Mouse (Mus musculus) liver, embryonic 15.5 days (tissue): ENCODE results near the gene AC134908.4. TPM values are rescaled to one million over a fixed set of nuclear protein-coding genes. Genes with fewer than 3 reads are reported as not detected.
A peak's percentile ranks its signal among the peaks of the same experiment; 100 is the strongest.
"Not testable (repeated sequence)": the region's sequence is repeated elsewhere in the genome, so short reads cannot be mapped to it uniquely, and the experiment has no call there.

Experiments used
- ATAC-seq: fragments of 200-750 bp; cut with Nextera tagmentation; 2 replicates; pipeline ENCODE4 v1.8.0; 2017; ENCODE audit warnings: moderate number of reproducible peaks, mild to moderate bottlenecking, moderate library complexity; ENCODE audit not compliant: insufficient read depth
- H3K27ac ChIP-seq: fragments of 300-500 bp; sonication (generic); replicated peaks from 2 replicates; pipeline ENCODE4 v1.5.1; 2015; ENCODE audit warnings: mild to moderate bottlenecking, inconsistent platforms
- H3K27me3 ChIP-seq: fragments of 300-500 bp; sonication (generic); 2 replicates; pipeline ENCODE4 v1.6.1; 2015; ENCODE audit warnings: mild to moderate bottlenecking, inconsistent platforms
- H3K36me3 ChIP-seq: fragments of 300-500 bp; sonication (generic); replicated peaks from 2 replicates; pipeline ENCODE4 v1.6.1; 2015; ENCODE audit warnings: moderate library complexity, mild to moderate bottlenecking, inconsistent platforms
- H3K4me1 ChIP-seq: fragments of 300-500 bp; sonication (generic); replicated peaks from 2 replicates; pipeline ENCODE4 v1.6.1; 2015; ENCODE audit warnings: inconsistent platforms
- H3K4me2 ChIP-seq: fragments of 300-500 bp; sonication (generic); 2 replicates; pipeline ENCODE4 v1.6.1; 2015; ENCODE audit warnings: moderate library complexity, mild to moderate bottlenecking, inconsistent platforms
- H3K4me3 ChIP-seq: fragments of 300-500 bp; sonication (generic); replicated peaks from 2 replicates; pipeline ENCODE4 v1.5.1; 2015; ENCODE audit warnings: mild to moderate bottlenecking, inconsistent platforms
- H3K9ac ChIP-seq: fragments of 300-500 bp; sonication (generic); 2 replicates; pipeline ENCODE4 v1.6.1; 2015; ENCODE audit warnings: moderate library complexity, mild to moderate bottlenecking, inconsistent platforms
- H3K9me3 ChIP-seq: fragments of 300-500 bp; sonication (generic); replicated peaks from 2 replicates; pipeline ENCODE4 v1.6.1; 2016; ENCODE audit warnings: inconsistent platforms
- WGBS: fragments of 180-500 bp; shearing (Covaris S2); methylation state at CpG from one replicate; pipeline ENCODE4 v1.1.7; 2015; ENCODE audit warnings: mixed read lengths; ENCODE audit not compliant: insufficient replicate concordance; 5-methylcytosine and 5-hydroxymethylcytosine counted together
- polyA plus RNA-seq: library from polyadenylated mRNA; unstranded; fragments of >200 nt; fragmentation: Nextera tagmentation; extraction: Ambion mirVana; gene quantifications from 2 replicates; pipeline ENCODE4 v1.2.1, GENCODE M21; 2015

Gene AC134908.4
- polyA plus RNA-seq, 1 experiment from 2014 or later = not detected

DNA sequence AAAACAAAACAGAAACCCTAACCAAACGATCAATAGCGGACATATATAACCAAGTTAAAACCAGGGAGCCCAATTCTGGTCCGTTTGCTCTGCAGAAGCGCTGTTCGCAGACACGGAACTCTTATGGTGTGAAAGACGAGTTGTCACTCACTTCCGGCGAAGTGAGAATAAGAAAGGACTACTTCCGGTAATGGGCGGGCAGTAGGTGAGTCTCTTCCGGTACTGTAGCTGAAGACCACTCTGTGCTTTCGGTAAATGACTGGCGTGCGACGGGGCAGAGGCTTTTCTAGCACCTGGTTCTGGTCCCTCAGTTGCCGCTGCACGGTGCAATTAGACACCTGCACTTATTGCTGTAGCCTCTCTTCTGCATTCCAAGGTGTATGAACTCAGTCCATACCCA lies 28.0 kb upstream of the AC134908.4 start, which contains the start of gene Wdr24:
TSS of gene Wdr24 (plus strand) at position 176 of the 400 bp plus-strand sequence.
- Histone ChIP-seq H3K36me3 (peaks cover 28% of the 10 kb centered on the region), H3K4me3 (peak within 1 kb of the TSS; percentile 79), H3K4me1 (peaks cover 39% of the 10 kb centered on the region), H3K9me3 (no peaks in the 10 kb centered on the region), H3K27me3 (peaks cover 43% of the 10 kb centered on the region), H3K9ac (peak within 1 kb of the TSS; percentile 74), H3K27ac (peak within 1 kb of the TSS; percentile 82), H3K4me2 (peak within 1 kb of the TSS; percentile 75)
- ATAC-seq = peak; percentile 56; the same call in 1 of the 2 replicates
- under 1% methylated on average over 18 of the region's 18 CpGs for WGBS

DNA sequence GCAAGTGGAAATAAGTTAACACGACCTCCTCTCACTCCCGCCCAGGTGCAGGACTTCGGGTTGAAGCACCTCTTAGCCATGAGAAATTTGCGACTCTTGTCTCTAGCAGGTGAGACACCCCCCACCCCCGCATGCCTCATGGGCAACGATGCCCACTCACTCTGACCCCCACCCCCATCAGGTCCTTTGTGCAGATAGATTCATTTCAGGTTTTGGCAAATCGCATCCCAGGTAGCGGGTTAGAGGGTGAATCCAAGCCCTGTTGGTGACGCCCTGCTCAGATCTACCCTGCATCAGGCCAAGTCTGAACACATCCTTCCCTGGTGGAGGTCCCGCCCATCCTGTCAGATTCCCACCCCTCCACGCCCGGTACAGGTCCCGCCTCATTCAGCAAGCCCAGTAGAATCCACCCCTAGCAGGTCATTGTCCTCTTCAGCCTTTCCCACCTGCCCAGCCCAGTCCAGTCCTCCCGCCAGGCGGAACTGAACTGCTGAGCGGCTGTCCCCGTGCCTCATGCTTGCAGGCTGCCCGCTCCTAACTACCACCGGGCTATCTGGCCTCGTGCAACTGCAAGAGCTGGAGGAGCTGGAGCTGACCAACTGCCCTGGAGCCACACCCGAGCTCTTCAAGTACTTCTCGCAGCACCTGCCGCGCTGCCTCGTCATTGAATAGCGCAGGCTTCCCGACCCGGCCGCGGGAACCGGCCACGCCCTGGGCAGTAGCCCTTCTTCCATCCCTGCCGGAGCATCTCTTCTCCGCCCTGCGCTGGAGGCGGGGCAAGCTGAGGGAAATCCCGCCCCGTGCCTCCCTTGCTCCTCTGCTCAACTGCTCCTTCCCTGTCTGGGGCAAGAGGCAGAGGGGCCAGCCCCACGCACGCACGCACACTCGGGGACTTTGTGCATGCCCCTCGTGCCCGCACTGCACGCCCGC lies 23.7 kb upstream of the AC134908.4 start:
- Histone ChIP-seq H3K36me3 (no peaks in the 10 kb centered on the region), H3K27ac (no peak overlapping the region), H3K9ac (no peak overlapping the region), H3K27me3 (peaks cover 83% of the 10 kb centered on the region), H3K4me2 (peak overlapping the region; percentile 39), H3K4me3 (peak overlapping the region; percentile 17), H3K4me1 (peaks cover 19% of the 10 kb centered on the region), H3K9me3 (no peaks in the 10 kb centered on the region)
- WGBS = 6% methylated on average over 46 of the region's 46 CpGs
- ATAC-seq = peak; percentile 48; the same call in 1 of the 2 replicates

DNA sequence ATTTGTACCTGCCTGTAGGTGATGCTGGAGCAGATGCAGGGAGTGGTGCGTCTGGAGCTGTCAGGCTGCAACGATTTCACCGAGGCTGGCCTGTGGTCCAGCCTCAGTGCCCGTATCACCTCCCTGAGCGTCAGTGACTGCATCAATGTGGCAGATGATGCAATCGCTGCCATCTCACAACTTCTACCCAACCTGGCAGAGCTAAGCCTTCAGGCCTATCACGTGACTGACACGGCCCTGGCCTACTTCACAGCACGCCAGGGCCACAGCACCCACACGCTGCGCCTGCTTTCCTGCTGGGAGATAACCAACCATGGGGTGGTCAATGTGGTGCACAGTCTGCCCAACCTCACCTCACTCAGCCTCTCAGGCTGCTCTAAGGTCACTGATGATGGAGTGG lies 22.2 kb upstream of the AC134908.4 start:
- 59% methylated on average over 11 of the region's 11 CpGs for WGBS
- Histone ChIP-seq H3K27me3 (peaks cover 94% of the 10 kb centered on the region), H3K4me1 (peaks cover 10% of the 10 kb centered on the region), H3K36me3 (no peaks in the 10 kb centered on the region), H3K4me3 (no peak overlapping the region), H3K4me2 (no peak overlapping the region), H3K9me3 (no peaks in the 10 kb centered on the region), H3K9ac (no peak overlapping the region), H3K27ac (no peak overlapping the region)
- no peak for ATAC-seq

DNA sequence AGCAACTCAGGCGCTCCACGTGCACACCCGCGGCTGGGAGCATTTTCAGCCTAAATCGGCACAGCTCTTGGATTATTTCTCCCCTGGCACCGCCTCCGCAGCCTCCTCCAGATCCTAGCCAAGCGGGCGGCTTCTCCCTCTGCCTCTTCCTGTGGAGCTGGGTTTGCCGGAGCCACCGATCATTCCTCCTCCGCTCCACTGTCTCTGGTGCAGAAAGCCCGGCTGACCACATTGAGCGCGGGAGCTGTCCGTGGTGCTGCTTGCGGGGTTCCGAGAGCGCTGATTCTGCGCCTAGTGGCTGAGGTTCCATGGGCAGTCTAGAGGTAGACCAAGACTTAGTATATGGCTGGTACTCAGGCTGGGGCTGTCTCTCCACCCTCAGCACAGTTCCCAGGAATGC lies 18.0 kb upstream of the AC134908.4 start:
- Histone ChIP-seq H3K4me3 (no peak overlapping the region), H3K27me3 (peaks cover 96% of the 10 kb centered on the region)
- 3% methylated on average over 20 of the region's 20 CpGs for WGBS

DNA sequence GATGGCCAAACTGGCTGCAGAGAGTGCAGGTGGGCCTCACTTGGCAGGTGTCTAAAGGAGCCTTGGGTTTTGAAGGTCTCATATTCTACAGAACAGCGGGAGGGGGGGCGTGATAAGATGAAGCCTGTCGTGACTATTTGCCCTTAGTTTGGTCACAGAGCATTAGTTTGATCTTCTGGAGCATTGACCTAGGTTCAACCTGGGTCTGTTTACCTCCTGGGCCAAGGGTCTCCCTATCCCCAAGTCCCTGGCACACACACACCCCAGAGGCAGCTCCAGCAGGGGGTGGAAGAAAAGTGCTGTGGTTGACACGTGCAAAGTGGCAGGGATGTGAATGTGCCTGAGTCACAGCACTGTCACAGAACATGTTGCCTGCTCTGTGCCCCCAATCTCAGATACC lies 15.4 kb upstream of the AC134908.4 start:
- peaks cover 95% of the 10 kb centered on the region for H3K27me3 ChIP-seq
- ATAC-seq = no peak
- WGBS = 45% methylated on average over 4 of the region's 4 CpGs

More for the DNA sequence above, 18.0 kb upstream of the AC134908.4 start:
- no peaks in the 10 kb centered on the region for H3K9me3 ChIP-seq
- H3K9ac ChIP-seq = no peak overlapping the region
- no peak overlapping the region for H3K4me2 ChIP-seq
- ATAC-seq = no peak
- H3K27ac ChIP-seq = no peak overlapping the region
- H3K36me3 ChIP-seq = no peaks in the 10 kb centered on the region
- H3K4me1 ChIP-seq = peaks cover 12% of the 10 kb centered on the region

DNA sequence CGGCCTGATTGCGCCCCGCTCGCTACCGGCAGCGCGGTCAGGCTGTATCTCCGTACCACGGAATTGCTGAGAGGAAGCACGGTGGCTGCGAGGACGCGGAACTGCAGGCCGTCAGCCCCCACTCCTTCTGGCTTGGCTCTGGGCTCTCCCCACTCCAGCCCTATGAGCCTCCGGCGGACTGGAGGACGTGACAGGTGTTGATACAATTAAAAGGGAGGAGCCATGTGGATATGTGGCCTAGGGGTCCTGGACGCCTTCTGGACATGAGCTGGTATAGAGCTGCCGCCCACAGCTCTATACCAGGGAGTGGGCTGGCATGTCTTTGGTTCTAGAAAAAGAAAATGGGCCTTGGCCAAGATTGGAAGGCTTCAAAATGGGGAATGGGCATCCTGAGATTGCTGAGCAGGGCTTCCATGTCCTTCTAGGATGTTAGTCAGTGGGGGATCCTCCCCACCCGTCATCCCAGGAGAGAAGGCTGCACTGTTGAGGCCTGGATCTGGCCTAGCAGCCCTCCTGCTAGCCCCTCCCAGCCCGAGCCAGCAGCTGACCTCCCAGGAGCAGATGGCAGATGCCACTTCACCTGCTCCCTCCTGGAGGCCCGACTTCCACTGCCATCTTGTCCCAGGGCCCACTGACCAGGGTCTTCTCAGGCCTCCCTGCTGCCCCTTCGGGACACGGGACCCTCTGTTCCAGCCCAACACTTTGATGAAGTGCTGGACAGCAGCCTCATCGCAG lies 14.3 kb upstream of the AC134908.4 start:
- Histone ChIP-seq H3K4me1 (peaks cover 12% of the 10 kb centered on the region), H3K9me3 (no peaks in the 10 kb centered on the region), H3K27ac (no peak overlapping the region), H3K4me2 (peak overlapping the region; percentile 69), H3K36me3 (no peaks in the 10 kb centered on the region), H3K27me3 (peaks cover 93% of the 10 kb centered on the region), H3K4me3 (peak overlapping the region; percentile 52), H3K9ac (no peak overlapping the region)
- 0 out of 2 replicates have a peak, but pooled peaks have one; percentile 15 for ATAC-seq
- WGBS = 8% methylated on average over 24 of the region's 25 CpGs

More for the DNA sequence above, 15.4 kb upstream of the AC134908.4 start:
- H3K4me2 ChIP-seq = no peak overlapping the region
- H3K36me3 ChIP-seq = no peaks in the 10 kb centered on the region
- no peak overlapping the region for H3K9ac ChIP-seq
- no peak overlapping the region for H3K27ac ChIP-seq
- H3K4me1 ChIP-seq = peaks cover 12% of the 10 kb centered on the region
- no peak overlapping the region for H3K4me3 ChIP-seq
- no peaks in the 10 kb centered on the region for H3K9me3 ChIP-seq

DNA sequence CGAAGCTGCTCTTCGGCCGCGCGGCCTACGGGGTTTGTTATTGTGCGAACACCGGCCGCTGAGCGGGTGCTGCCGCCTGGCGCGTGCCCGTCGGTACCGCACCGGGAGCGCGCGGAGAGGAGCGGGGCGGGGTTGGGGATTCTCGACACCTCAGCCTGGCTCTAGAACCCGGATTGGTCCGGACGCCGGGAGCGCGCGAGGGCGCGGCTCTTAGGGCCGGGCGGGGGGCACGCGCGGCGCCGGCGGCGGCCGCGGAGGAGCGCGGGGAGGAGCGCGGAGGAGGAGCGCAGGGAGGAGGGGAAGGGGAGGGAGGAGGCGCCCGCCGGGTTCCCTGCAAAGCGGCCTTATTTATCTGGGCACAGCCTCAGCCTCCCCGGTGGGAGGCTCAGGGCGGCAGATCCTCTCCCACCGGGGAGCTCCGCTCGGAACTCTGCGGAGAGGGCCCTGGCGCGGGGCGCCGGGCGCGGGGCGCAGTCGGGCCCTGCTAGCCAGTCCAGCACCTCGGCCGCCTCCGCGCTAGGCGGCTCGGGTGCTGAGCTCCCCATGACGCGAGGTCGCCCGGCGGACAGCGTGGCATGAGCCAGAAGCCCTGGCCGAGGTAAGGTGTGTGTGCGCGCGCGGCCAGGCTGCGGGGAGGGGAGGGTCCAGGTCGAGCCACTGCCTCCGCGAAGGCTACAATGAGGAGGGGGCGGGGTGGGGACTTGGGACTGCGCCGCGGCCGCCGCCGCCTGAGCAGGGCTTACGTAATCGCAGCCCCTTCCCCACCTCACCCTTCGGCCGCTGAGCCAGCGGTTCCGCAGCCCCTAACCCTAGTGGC lies 13.5 kb upstream of the AC134908.4 start, which contains the start of gene Fbxl16:
TSS of gene Fbxl16 (plus strand) at position 297 of the 817 bp plus-strand sequence.
- Histone ChIP-seq H3K9me3 (no peaks in the 10 kb centered on the region), H3K4me2 (peak within 1 kb of the TSS; percentile 69), H3K9ac (no peak within 1 kb of the TSS), H3K4me1 (peaks cover 12% of the 10 kb centered on the region), H3K4me3 (peak within 1 kb of the TSS; percentile 52), H3K36me3 (no peaks in the 10 kb centered on the region), H3K27me3 (peaks cover 91% of the 10 kb centered on the region), H3K27ac (no peak within 1 kb of the TSS)
- 1% methylated on average over 98 of the region's 100 CpGs for WGBS
- ATAC-seq = 0 out of 2 replicates have a peak, but pooled peaks have one; percentile 22

DNA sequence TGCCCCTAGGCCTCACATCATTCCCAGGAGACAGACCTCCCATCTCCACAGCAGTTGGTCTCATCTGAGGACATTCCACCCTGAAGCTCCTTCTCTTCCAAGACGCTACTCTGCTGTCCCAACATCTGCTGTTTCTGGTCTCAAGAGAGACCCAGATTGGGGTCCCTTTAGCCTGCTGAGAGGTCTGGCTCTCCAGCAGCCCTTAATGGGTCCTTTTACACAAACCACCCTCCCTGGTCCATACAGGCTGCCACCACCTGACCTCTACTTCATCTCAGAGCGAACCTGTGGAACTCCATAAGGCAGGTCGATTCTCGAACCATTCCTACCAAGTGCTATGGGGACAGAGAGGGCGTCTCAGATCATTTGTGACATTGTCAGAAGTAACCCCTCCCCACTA lies 12.6 kb upstream of the AC134908.4 start:
- no peaks in the 10 kb centered on the region for H3K9me3 ChIP-seq
- peaks cover 92% of the 10 kb centered on the region for H3K27me3 ChIP-seq
- H3K9ac ChIP-seq = no peak overlapping the region
- no peak for ATAC-seq
- no peak overlapping the region for H3K4me2 ChIP-seq
- peaks cover 12% of the 10 kb centered on the region for H3K4me1 ChIP-seq
- H3K27ac ChIP-seq = no peak overlapping the region
- no peaks in the 10 kb centered on the region for H3K36me3 ChIP-seq
- 34% methylated on average over 5 of the region's 5 CpGs for WGBS
- no peak overlapping the region for H3K4me3 ChIP-seq

DNA sequence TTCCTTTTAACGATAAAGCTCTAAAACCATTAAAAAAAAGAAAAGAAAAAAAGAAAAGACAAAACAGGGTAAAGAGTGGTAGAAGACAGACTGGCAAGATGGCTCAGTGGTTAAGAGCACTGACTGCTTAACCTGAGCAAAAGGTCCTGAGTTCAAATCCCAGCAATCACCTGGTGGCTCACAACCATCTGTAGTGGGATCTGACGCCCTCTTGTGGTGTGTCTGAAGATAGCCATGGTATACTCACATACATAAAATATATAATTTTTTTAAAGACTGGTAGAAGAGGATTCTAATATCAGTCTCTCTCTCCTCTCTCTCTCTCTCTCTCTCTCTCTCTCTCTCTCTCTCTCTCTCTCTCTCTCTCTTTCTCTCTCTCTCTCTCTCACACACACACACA lies 12.0 kb upstream of the AC134908.4 start:
- 26% methylated on average over 2 of the region's 2 CpGs for WGBS
- not testable (repeated sequence) for H3K36me3 ChIP-seq, ATAC-seq, H3K9ac ChIP-seq, H3K4me3 ChIP-seq, H3K4me2 ChIP-seq, H3K27ac ChIP-seq, H3K9me3 ChIP-seq
- Histone ChIP-seq H3K27me3 (peaks cover 92% of the 10 kb centered on the region), H3K4me1 (peaks cover 12% of the 10 kb centered on the region)

DNA sequence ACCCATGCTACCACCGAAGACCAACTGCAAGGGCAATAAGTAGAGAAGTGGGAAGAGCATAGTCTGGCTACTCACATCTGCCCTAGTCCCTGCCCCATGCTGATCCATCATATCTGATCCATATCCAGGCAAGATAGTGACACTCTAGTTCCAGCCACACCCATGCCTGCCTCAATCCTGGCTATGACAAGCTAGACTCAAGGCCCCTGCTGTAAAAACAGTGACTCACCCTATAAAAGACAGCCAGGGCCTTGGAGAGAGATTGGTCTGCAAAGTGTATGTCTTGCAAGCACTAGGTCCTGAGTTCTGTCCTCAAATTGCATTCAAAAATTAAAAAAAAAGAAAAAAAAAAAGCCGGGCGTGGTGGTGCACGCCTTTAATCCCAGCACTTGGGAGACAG lies 11.0 kb upstream of the AC134908.4 start:
- H3K27ac ChIP-seq = no peak overlapping the region
- ATAC-seq = no peak
- H3K9me3 ChIP-seq = no peaks in the 10 kb centered on the region
- peaks cover 12% of the 10 kb centered on the region for H3K4me1 ChIP-seq
- no peak overlapping the region for H3K4me2 ChIP-seq
- H3K4me3 ChIP-seq = no peak overlapping the region
- WGBS = 82% methylated on average over 4 of the region's 4 CpGs
- H3K36me3 ChIP-seq = no peaks in the 10 kb centered on the region
- peaks cover 92% of the 10 kb centered on the region for H3K27me3 ChIP-seq
- H3K9ac ChIP-seq = no peak overlapping the region
